Mouse (Mus musculus) layer of hippocampus, adult 8-10 months (tissue): ENCODE data around the gene Fem1b. TPM values are rescaled to one million over a fixed set of nuclear protein-coding genes. Genes with fewer than 3 reads are reported as not detected.
"Not testable (repeated sequence)": the region's sequence is repeated elsewhere in the genome, so short reads cannot be mapped to it uniquely, and the experiment has no call there.

Experiments
- DNase-seq, 2 experiments: peaks; one replicate each; pipeline ENCODE4 v3.0.0; 2022; ENCODE audit warnings: low spot score in 2 of 2
- total RNA-seq, 4 experiments: library from RNA; stranded (reverse); gene quantifications; 2 replicates each; pipeline ENCODE4 v1.2.4; 2022

The Fem1b gene
- total RNA-seq, 4 experiments from 2014 or later: 85.8 to 99.0 (median 90.4) TPM

- DNase-seq: no peak
These were observed 16.4 kb upstream of the Fem1b start for GRCm38 (mm10) chr9:62827939-62828652.

GRCm38 (mm10) chr9:62826456-62826855 is 14.7 kb upstream of the Fem1b start:
- DNase-seq: no peak

GRCm38 (mm10) chr9:62825791-62826393 is 14.2 kb upstream of the Fem1b start:
- no peak for DNase-seq

DNA sequence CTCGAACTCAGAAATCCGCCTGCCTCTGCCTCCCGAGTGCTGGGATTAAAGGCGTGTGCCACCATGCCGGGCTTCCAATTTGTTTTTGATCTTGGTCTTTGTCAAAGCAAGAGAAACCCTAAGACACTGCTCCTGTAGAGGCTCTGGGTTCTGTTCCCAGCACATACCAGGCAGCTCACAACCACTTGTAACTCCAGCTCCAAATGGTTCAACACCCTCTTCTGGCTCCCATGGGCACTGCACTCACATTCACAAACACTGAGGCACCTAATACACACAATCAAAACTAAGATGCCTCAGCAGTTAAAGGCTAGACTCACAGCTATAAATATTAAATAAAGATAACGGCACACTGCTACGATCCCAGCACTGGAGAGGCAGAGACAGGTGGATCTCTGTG is 10.1 kb upstream of the Fem1b start:
- no peak for DNase-seq

DNA sequence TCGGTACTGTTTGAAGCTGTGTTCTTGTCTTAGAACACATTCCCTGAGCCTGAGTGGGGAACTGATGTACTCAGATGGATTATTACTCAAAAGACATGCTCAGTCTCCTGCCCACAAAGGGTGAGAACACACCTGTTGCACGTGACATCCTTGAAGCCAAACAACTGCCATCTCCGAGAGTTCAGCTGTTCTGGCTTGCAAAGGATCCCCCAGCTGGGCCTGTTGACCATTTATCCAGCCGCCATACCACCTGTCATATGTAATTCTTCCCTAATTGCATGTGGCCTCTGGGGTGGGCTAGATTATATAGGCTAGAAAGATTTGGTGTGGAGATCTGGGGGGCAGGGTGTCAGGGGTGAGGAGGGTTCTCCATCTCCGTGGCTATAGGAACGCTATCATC is 9.1 kb upstream of the Fem1b start:
- DNase-seq: no peak

GRCm38 (mm10) chr9:62819910-62820309 is 8.2 kb upstream of the Fem1b start:
- DNase-seq: not testable (repeated sequence)

GRCm38 (mm10) chr9:62819494-62819893 is 7.8 kb upstream of the Fem1b start:
- DNase-seq: no peak

DNA sequence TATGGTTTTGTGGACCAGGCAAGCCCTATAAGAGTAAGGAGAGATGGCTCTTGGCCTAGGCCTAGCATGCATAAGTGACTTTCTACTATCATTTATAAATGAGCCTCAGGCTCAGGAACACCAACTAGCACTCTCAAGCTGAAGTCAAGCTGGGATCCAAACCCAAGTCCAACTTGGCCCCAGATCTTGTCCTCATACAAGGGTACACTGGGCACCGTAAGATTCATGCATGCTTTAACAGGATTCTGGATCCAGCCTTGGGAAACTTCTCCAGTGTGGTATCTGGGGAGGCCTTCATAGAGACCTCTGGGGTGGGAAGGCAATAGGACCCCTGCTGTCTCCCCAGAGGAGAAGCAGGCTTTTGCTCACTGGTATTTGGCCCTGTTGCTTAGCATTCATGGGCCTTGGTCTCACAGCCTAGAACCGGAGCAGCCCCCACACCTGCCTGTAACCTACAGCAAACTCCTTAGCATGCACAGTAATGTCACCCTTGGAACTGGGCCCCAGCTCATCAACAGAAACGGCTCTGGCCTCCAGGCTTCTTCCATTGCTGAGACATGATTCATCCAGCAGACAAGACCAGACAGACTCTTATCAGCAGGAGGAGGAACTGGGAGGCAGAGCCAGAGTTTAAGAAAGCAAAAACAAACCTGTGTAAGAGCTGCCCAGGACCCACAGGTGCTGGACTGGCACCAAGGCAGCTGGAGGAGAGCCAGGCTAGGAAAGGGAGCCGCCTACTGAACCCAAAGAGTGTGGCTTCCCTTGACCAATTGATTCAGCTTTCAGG is 6.3 kb upstream of the Fem1b start:
- DNase-seq: no peak

DNA sequence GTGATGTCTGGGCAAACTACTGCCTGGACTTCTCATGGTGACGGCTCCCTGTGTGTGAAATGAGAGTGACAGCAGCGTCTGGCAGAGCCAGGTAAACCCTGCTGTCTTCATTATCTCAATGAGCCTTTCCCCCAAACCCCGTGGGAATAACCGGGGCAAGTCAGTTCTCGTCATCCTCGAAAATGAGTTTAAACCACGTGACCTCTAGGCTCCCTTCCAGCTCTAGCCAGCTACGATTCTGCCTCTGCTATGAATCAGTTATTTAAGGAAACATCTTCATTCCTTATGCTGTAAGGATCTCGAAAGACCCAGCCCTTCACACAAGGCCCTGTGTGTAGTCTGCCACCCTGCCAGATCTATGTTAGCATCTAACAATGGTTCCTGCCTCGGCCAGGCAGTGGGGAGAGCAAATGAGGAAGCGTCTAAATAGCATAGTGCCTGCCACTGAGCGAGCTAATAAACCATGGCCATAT is 5.4 kb upstream of the Fem1b start:
- DNase-seq: peak in 1 of 2 experiments; percentile 42

DNA sequence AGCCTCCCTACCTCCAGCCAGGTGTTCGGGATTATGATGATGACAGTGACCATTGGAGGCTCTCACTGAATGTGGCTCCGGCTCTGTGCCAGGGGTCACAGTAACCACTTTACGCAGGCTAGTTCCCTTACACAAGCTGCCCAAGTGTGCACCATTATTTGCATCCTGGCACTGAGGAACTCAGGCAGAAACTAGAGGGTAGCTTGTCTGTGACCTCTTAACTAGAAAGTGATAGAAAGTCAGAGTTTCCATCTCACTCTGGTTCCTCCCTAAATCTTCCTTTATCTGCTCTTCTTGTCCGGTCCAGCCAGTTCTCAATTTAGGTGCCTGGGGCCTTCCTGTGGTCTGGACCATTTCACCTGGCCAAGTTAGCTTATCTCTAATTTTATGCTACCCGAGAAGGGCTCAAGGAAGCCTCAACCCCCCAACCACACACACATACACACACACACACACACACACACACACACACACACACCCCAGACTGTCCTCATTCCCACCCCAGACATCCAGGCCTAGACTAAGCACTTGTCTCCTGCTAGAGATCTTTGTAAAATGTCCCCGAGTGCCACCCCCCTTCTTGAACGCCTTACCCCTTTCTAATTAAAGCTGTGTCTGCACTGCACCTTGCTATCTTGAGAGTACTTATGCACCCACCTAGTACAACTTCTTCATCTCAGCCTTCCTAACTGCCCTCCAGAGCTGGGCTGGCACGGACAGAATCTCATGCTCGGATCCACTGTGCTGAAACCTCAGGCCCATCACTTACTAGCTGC is 4.8 kb upstream of the Fem1b start:
- no peak for DNase-seq

DNA sequence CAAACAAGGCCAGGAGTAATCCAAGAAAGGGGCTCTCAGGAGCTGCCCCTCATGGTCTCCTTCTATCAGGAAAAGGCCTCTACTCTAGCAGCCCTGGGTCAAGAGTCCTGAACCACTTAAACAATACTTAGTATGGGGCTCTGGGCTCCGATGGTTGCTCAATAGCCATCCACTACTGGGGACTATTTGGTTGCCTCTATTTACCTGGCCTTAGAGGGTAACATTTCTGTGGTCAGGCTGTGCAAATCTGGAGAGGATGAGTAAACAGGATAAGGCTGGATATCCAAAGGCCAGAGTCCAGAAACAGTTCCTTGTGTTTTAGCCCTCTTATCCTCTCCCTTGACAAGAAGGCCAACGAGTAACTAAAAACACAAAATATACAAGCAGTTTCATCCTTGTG is 3.0 kb upstream of the Fem1b start:
- DNase-seq: no peak

DNA sequence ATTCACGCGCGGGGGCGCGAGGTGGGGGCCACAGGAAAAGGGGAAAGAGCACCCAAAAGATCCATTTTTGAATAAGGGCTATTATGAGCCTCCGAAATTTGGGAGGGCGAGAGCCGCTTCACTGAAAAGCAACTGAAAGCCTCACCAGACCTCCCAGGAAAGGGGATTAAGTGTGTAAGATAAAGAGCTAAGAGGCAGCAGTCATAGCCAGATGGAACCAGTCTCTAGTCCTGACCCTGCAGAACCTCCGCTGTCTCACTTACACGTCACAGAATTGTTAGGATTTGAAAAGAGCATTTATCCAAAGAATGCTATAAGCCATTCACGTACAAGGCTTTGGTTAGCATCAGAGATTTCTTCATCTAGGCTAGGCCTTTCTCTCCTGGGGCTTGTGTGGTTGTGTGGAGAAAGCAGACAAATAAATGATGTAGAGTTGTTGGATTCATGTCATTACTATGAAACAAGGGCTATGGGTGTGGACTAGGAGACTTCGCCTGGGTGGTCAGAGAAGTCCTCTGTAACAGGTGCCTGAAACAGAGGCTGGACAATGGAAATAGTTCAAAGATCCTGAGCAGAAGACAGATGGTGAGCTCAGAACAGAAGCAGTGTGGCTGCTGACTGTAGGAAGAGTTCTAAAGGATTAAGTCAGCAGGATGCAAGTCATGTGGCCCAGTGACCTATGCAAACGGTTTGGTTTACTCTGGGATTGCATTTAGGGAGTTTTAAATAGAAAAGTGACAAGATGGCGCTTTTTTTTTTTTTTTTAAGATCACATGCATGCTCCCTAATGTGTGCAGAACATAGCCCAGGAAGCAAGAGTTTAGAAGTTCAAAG is 699 bp upstream of the Fem1b start:
- DNase-seq: no peak

- DNase-seq: peak in 1 of 2 experiments; percentile 45
These were observed 905 bp downstream of the Fem1b start for GRCm38 (mm10) chr9:62810543-62811515.

GRCm38 (mm10) chr9:62810095-62810494 is 1.6 kb downstream of the Fem1b start:
- DNase-seq: no peak

- not testable (repeated sequence) for DNase-seq
These were observed 12.5 kb downstream of the Fem1b start for GRCm38 (mm10) chr9:62799218-62799617.

DNA sequence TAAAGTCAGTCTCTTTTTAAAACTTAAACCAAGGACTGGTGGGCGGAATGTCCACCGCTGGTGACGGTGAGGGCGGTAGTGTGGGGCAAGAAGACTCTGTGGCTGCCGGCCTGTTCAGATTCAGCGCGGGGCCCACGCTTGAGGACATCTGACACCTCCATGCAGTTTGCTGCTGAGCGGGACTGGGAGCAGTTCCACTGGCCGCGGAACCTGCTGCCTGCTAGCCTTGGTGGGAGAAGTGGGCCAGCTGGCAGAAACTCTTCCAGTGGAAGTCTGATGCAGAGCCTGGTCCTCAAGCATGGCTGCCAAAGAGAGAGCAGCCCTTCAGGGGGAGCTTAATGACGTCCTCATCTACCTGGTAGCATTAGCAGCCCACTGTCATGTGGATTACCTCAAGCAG is 21.9 kb downstream of the Fem1b start:
- no peak for DNase-seq

DNA sequence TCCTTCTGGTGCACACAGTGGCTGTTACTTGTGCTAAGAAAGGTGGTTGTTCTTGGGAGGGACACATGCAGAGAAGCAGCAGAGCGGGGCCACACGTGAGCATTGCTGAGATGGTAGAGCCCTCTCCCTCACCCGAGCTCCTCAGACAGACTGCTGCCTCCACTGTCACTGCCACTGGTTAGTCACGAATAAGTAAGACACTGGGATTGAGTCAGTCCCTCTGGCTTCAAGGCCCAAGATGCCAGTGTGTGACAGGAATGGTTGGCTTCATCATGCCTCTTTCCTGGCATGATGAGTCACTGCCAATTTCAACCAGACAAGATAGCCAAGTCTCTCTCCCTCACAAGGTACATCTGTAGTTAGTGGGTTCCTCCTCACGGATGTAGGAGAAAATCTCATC is 25.0 kb downstream of the Fem1b start:
- DNase-seq: no peak

DNA sequence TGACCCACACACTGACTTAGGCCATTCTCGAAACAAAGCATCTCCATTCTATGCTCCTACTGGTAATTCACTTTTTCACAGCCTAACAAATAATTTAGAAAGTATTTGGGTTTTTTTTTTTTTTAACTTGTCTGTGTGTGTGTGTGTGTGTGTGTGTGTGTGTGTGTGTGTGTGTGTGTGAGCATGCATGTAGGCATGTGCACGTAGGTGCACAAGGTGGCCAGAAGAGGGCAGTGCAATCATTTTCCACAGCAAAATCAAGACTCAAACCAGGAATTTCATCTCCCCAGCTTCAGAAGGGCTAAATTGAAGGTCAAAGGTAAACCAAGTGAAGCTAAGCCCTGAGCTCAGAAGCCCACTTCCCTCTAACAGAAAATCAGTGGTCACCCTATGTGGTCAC is 27.5 kb downstream of the Fem1b start:
- no peak for DNase-seq
